Mouse (Mus musculus): Measurements from ENCODE around the gene Mthfd1l. TPM values are rescaled to one million over a fixed set of nuclear protein-coding genes. Genes with fewer than 3 reads are reported as not detected.

Mthfd1l gene
- total RNA-seq, 2 experiments from 2014 or later, result 0.72 to 0.74 TPM

GRCm38 (mm10) chr10:4141689-4142088, 168.8 kb downstream of the Mthfd1l start:
- no peak for DNase-seq

DNA sequence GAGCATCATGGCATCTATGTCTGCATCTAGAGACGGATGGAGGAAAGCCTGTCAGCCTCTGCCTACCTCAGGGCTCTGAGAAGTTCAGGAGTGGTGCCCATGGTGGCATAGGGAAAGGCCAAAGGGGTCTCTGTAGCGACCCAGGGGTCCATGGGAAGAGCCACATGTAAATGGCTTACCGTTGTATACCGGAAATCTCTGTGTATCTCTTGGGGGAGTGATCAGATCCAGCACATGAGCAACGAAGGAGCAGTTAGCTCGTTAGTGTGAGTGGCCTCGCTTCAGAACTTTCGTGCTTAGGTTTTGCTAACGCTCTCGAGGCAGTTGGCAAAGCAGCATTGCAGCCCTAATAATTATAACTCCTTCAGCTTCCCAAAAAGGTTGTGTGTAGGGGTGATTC, 169.9 kb downstream of the Mthfd1l start:
- no peak for DNase-seq
- intact Hi-C loops (cut with DNase I), result no loop called here

More at GRCm38 (mm10) chr10:4141689-4142088, 168.8 kb downstream of the Mthfd1l start:
- intact Hi-C loops (cut with DNase I), result no loop called here

DNA sequence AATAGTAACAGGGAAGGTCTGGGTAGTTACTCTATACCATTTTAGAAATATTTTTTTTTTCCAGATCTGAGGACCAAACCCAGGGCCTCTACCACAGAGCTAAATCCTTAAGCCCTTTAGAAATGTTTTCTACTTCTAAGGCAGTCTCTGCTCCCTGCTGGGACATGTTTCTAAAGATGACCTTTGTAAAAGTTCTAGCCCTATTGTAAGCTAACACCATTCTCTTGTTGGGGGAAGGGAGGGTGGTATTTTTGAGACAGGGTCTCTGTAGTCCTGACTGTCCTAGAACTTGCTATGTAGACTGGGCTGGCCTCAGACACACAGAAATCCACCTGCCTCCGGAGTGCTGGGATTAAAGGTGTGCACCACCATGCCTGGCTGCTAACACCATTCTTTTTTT, 170.5 kb downstream of the Mthfd1l start:
- no peak for DNase-seq
- intact Hi-C loops (cut with DNase I), result no loop called here

DNA sequence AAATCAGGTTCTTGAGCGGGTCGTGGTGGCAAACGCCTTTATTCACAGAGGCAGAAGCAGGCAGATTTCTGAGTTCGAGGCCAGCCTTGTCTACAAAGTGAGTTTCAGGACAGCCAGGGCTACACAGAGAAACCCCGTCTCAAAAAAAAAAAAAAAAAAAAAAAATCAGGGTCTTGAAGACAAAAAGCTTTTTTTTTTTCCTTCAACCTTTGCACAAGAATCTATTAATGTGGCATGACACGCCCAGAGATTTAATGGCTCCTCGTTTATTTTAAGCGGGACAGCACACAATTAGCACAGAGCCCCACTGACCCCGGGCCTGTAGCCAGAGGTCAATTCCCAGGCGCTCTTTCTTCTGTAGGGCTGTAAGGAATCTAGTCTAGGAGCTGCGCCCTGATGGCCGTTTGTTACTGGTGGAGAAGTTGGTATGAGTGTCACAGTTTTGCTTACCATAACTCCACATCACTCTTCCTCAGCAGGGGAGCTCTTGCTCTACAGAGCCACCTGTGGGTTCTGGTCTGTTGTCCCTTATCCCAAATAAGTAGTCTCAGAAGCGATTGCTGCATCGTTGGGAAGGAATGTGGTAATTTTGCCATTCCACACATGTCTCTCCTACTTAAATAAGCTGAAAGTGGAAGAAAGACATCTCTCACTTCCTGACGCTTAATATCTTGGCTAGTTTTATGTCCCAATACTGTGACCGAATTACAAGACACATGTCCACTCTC, 172.3 kb downstream of the Mthfd1l start:
- intact Hi-C loops (cut with DNase I), result no loop called here
- no peak for DNase-seq

- intact Hi-C loops (cut with DNase I), result no loop called here
- no peak for DNase-seq
These were observed 174.0 kb downstream of the Mthfd1l start for GRCm38 (mm10) chr10:4146947-4147346.

DNA sequence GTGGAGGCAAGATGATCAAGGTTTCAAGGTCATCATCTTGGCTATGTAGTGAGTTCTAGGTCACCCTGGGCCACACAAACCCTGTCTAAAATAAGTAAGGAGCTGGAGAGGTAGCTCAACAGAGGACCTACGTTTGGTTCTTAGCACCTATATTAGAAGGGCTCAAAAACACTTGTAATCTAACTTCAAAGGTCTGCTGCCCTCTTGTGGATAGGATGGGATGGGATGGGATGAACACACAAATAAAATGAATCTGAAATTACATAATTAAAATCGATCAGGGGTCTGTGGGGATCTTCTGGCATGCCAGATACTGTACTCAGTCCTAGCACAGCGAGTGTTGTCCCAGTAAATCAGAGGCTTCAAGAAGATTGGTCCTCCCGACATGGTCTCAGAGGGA, 178.2 kb downstream of the Mthfd1l start:
- no peak for DNase-seq
- intact Hi-C loops (cut with DNase I), result no loop called here

DNA sequence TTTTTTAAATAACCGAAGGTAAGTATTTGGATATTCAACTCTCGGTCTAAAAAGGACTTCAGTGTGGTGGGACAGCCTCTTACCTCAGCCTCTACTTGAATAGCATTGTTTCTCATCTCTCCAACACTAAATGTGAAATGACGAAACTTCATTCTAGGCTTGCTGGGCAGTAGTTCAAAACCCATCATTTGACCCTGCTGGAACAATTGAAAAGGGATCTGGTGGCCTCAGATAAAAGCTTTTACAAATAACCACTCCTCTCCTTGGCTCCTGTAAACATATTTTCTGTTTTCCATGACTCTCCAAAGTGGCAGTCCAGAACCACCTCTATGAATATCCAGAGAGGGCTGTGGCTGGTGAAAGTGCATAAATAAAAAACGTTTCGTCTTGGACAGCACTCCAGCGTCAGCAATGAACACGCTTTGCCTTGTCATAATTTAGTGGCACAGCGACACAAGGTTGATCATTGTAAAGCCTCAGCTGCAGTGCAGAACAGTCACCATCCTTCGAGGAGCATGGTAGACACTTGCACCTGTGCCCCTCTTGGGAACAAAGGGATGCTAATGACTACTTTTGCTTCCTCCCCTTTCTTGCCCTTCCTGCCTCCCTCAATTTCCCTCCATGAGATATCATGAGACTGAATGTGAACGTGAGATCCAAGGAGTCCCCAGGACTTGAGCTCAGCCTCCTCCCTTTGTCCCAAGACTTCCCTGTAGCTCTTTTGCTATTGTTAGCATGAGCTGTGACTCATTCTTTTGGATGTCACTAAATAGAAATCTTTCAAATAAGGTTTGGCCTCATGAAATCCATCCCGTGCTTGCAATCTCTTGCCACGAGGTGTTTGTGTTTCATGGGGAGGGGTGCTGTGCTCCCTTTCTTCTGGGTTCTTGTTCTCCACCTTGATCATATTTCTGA, 179.2 kb downstream of the Mthfd1l start:
- intact Hi-C loops (cut with DNase I), result no loop called here
- no peak for DNase-seq

DNA sequence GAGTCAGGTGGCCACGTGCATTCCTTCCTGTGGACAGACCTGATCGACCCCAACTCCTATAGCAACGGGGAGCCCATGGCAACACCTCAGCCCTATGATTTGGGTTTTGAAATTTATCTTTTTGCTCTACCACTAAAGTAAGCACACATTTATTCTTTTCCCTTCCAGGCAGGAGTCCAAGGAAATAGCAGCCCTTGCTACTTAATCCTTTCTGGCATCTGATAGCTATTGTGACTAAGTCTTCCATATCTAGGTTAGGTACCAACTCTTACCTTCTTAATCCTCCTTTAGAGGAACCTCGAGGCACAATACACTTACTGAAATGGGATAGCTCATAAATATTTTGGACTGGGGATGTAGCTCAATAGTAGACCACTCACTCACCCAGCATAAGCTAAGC, 180.1 kb downstream of the Mthfd1l start:
- no peak for DNase-seq
- intact Hi-C loops (cut with DNase I), result no loop called here

- no peak for DNase-seq
- intact Hi-C loops (cut with DNase I), result no loop called here
These were observed 181.1 kb downstream of the Mthfd1l start for GRCm38 (mm10) chr10:4154035-4154434.

GRCm38 (mm10) chr10:4155521-4155920, 182.6 kb downstream of the Mthfd1l start:
- intact Hi-C loops (cut with DNase I), result no loop called here
- no peak for DNase-seq

GRCm38 (mm10) chr10:4158533-4158932, 185.6 kb downstream of the Mthfd1l start:
- intact Hi-C loops (cut with DNase I), result no loop called here
- no peak for DNase-seq

GRCm38 (mm10) chr10:4159541-4160090, 186.7 kb downstream of the Mthfd1l start:
- intact Hi-C loops (cut with DNase I), result no loop called here

GRCm38 (mm10) chr10:4160242-4160785, 187.4 kb downstream of the Mthfd1l start:
- intact Hi-C loops (cut with DNase I), result no loop called here
- DNase-seq, result no peak

More at GRCm38 (mm10) chr10:4159541-4160090, 186.7 kb downstream of the Mthfd1l start:
- no peak for DNase-seq

GRCm38 (mm10) chr10:4162049-4162448, 189.1 kb downstream of the Mthfd1l start:
- intact Hi-C loops (cut with DNase I), result no loop called here

DNA sequence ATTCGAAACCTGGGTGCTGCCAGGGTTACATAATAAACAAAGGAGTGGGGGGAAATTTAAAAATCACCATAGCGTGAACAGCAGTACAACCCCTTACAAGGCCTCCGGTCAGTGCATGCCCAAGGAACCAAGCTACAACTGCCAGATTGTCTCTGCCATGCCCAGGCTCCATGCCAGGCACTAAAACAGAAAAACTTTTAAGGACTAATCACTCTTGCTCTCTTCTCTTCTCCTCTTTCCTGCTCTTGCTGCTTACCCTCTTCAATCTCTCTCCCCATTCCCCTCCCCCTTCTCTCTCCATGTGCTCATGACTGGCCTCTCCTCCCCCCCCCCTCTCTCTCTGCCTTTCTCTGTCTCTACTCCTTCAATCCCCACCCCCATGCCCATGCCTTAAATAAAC, 190.1 kb downstream of the Mthfd1l start:
- intact Hi-C loops (cut with DNase I), result no loop called here
- no peak for DNase-seq

More at GRCm38 (mm10) chr10:4162049-4162448, 189.1 kb downstream of the Mthfd1l start:
- DNase-seq, result no peak

DNA sequence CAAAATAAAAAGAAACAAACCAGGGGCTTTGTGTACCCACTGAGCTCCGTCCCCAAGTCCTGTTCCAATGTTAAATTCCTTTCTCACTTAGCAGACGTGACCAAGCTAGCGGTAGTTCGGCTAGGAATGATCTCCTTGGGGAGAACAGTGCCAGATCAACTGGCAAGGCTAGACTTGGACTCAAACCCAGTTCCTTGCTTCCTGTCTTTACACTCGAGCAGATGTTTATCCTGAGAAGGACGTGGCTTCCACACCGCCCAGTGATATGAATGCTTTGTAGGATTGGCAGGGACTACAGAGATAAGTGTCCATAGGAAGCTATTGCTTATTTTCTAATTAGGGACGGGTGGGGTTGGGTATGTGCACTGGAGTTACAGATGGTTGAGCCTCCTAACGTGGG, 191.8 kb downstream of the Mthfd1l start:
- no peak for DNase-seq
- intact Hi-C loops (cut with DNase I), result no loop called here

GRCm38 (mm10) chr10:4168222-4168798, 195.4 kb downstream of the Mthfd1l start:
- no peak for DNase-seq
- intact Hi-C loops (cut with DNase I), result no loop called here

- no peak for DNase-seq
- intact Hi-C loops (cut with DNase I), result no loop called here
These were observed 201.3 kb downstream of the Mthfd1l start for GRCm38 (mm10) chr10:4174229-4174628.

DNA sequence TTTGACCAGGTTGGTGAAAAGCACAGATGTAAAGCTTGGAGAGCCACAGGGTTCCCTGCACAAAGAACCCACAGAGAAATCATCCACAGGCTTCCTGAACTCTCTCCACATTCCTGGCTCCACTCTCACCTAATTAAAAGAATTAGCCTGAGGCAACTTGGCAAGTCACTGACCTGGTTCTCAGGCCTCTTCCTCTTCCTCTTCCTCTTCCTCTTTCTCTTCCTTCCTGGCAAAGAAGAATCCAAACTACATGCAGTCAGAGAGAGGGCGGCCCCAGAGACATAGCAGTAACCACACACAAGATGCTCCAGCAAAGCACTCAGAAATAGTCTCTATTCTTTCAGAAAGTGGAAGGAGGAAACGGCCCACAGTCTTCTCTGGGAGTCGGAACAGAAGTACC, 201.8 kb downstream of the Mthfd1l start:
- DNase-seq, result no peak
- intact Hi-C loops (cut with DNase I), result no loop called here

GRCm38 (mm10) chr10:4177285-4177684, 204.4 kb downstream of the Mthfd1l start:
- intact Hi-C loops (cut with DNase I), result no loop called here

More at GRCm38 (mm10) chr10:4177285-4177684, 204.4 kb downstream of the Mthfd1l start:
- DNase-seq, result no peak

All from gastrocnemius, postnatal 36 days (tissue).